Mouse (Mus musculus) activated CD4-positive, CD25-positive, alpha-beta regulatory T cell, adult 4 months (primary cell): ENCODE measurements around the gene Fam184b. TPM values are rescaled to one million over a fixed set of nuclear protein-coding genes. Genes with fewer than 3 reads are reported as not detected.
A peak's percentile ranks its signal among the peaks of the same experiment; 100 is the strongest.

Experiments
- ATAC-seq: one replicate; pipeline ENCODE4 v1.8.0; 2017
- polyA plus RNA-seq, 2 experiments: library from polyadenylated mRNA; unstranded; fragments of 100-300 nt; shearing (Covaris generic); gene quantifications; one replicate each; pipeline ENCODE4 v1.2.1; 2017

Gene Fam184b
- polyA plus RNA-seq, 2 experiments from 2014 or later = 0.25 TPM; not detected in 1

DNA sequence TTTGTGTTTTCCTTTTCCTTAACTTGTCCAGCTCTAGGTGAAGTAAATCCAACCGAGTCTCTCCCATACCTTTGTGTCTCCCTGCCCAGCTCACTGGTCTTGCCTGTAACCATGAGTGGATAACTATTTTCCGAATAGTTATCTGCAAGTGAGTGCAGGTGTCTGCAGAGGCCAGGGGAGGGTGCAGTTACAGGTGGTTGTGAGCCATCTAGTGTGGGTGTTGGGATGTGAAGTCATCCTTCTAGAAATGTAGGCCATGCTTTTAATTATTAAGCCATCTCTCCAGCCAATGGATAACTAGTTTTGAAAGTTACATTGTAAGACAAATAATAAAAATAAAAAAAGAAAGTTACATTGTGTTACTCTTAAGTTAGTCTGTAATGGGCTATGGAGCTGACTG, 125.9 kb downstream of the Fam184b start:
- no peak for ATAC-seq

DNA sequence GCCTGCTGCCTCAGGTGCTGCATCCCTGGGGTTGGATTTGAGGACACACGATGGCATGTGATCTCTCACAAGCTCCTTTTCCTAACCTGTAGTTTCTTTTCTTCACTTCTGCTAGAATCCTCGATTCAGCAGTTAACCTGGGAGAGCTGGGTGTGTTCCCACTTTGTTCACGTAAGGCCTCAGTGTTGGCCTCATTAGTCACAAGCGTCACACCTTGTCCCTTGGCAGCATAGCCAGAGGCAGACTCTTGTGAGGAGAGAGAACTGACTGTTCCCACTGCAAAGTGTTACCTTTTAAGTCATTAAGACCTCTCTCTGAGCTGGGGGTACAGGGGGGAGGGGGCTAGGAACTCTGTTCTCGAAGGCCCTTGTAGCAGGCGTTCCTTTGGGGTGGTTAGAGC, 126.5 kb downstream of the Fam184b start:
- no peak for ATAC-seq

DNA sequence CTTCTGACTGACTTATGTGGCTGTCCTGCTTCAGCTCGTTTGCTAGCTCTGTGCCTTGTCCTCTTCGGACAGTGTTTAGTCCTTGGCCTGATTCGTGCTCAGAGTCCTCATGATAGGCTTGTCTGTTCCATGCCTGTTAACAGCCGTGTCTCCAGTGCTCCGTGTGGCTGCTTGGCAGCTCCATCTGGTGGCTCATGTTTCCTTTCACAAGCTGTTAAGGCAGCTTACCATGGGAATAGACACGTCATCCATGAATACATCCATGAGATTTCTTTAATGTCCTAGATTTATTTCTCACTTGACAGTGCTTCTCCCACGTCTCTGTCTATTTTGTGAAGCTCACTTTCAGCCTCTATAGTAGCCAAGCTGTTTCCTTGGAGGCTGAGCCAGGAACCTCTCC, 129.3 kb downstream of the Fam184b start:
- no peak for ATAC-seq

- ATAC-seq = no peak
These were observed 141.8 kb downstream of the Fam184b start for GRCm38 (mm10) chr5:45497564-45497963.

- ATAC-seq = no peak
These were observed 142.4 kb downstream of the Fam184b start for GRCm38 (mm10) chr5:45496930-45497550.

DNA sequence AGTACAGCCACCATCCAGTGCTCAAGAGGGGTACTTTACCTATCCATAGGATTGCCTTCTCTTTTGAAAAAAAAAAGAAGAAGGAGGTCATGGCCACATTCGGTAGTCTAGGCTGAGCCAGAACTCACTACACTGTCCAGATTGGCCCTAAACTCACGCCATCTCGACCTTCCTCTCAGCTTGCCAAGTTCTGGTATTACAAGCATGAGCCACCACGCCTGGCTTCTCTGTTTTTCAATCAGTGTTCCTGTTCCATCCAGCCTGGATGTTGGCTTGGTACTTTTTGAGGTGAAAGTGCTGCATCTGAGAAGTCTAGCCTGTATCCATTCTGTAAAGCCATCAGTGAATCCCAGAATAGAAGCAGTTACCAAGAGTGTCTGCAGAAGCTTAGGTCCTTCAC, 142.9 kb downstream of the Fam184b start:
- ATAC-seq = no peak

DNA sequence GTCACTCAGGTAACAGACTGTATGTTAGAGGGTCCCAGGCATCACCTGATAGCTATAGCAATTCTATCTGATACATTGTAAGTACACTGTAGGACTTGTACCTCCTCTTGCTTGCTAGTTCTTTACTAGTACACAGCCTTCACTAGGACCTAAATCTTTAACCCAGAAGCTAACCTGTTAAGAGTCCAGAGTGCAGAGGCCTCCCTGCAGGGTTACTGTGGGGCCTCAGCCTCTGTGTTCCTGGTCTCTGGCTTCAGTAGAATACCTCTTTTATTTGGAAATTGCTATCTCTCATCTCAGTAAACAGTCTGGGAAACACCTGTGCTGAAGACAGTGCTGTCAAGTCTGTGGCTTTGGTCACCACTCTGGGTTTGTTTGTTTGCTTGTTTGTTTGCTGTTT, 143.4 kb downstream of the Fam184b start:
- ATAC-seq = no peak

- no peak for ATAC-seq
These were observed 143.9 kb downstream of the Fam184b start for GRCm38 (mm10) chr5:45495429-45495975.

GRCm38 (mm10) chr5:45494093-45494755, 145.2 kb downstream of the Fam184b start:
- ATAC-seq = no peak

DNA sequence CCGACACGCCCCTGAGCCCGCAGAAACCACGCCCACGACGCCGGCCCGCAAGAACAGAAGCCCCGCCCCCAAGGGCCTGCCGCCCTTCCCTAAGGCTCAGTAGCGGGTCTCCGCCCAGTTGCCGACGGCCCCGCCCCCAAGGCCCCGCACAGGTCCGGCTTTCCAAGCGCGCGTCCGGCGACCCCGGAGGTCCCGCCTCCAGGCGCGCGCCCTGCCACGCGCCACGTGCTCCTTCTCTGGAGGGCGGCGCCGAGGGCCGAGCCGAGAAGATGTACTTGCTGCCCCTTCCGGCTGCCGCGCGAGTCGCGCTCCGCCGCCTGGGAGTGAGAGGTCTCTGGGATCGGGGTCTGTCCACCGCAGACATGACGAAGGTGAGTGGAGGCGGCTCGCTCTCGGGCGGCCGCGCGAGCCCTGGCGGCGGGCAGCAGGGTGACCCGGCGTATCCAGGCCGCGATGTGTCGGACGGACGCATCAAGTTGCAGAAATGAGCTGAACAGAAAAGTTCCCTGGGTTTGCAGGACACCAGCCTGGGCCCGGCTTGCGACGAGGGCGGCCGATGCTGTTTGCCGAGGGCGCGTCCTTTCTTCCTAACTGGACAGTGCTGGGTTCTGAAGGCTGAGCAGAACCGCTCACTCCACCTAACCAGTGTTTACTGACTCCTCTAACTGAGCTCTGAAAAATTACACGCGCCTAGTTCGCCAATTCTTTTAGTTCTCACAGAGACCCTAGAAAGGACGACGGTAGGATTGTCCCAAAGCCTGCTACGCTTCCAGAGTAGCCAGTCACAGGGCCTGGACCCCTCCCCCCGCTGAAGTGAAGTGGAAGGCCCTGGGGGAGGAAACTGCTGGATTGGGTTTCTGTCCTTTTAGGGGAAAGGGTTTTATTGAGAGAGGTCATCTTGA, 146.0 kb downstream of the Fam184b start, which contains the start of gene Lap3:
Gene Lap3 (plus strand): TSS at position 184 of the 902 bp plus-strand sequence.
- peak; percentile 91 for ATAC-seq

DNA sequence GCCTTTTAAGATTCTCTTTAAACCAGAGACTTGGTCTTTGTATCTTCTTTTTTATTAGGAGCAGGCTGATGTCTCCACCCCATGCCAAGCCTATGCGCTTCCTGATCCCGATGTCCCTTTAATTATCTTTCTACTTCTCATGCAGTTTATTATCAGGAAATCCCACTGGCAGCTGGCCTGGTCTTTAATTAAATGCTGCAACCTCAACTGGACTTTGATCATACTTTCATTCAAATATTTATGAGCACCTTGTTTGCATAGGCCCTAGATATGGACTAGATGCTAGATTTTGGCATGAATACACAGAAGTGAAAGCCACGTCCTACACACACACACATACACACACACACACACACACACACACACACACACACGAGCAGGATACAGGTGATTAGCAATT, 147.6 kb downstream of the Fam184b start:
- no peak for ATAC-seq

GRCm38 (mm10) chr5:45483654-45484053, 155.8 kb downstream of the Fam184b start:
- ATAC-seq = no peak

GRCm38 (mm10) chr5:45482607-45483006, 156.8 kb downstream of the Fam184b start:
- no peak for ATAC-seq

DNA sequence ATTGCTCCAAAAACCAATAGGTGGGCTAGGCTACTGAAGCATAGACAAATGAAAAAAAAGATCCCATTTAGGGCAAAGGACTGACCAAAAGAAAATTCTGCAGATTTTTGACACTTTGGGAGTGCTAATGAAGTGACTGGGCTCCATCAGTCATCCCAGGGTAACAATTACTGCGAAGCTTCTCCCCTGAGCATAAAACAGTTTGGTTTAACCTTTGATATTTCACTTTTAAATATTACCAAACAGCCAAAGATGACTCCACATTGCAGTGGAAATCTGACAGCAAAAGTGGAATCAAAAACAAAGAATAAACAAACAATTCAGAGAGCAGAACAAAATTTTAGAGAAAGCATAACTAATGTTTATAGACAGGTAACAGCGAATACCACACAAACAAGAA, 158.3 kb downstream of the Fam184b start:
- no peak for ATAC-seq

DNA sequence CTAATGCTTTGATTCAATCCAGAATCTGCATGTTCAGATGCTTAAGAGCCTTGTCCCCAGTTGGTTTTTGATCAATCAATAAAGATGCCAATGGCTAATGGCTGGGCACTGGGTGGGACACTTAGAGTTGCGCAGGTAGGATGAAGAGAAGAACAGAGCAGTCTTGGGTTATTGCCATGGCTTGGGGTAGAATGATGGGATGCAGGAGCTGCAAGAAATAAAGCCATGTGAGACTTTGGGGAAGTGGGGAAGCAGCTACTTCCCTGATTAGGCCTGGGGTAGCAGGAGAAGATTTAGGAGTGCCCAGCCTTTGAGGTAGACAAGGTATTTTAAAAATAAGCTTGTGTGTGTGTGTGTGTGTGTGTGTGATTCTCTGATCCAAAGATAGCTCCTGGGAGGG, 159.3 kb downstream of the Fam184b start:
- ATAC-seq = no peak

Other genes with a start within 250 kb of the Fam184b start
- gene Qdpr, start 189.4 kb downstream of the Fam184b start, polyA plus RNA-seq = 10 to 100 TPM; 52.0 to 60.0 TPM
- not detected for gene Clrn2, start 185.9 kb downstream of the Fam184b start, polyA plus RNA-seq
- gene Lap3, start 146.2 kb downstream of the Fam184b start, polyA plus RNA-seq = 10 to 100 TPM; 23.0 to 29.5 TPM
- 100 to 1,000 TPM; 217 to 220 TPM for gene Med28, start 119.4 kb downstream of the Fam184b start, polyA plus RNA-seq
- 10 to 100 TPM; 20.7 to 27.0 TPM for gene Ncapg, start 30.3 kb upstream of the Fam184b start, polyA plus RNA-seq
- 10 to 100 TPM; 13.1 to 19.3 TPM for gene Lcorl, start 218.0 kb upstream of the Fam184b start, polyA plus RNA-seq